Mouse (Mus musculus): Measurements from ENCODE around the gene Dst. TPM values are rescaled to one million over a fixed set of nuclear protein-coding genes. Genes with fewer than 3 reads are reported as not detected.
A peak's percentile ranks its signal among the peaks of the same experiment; 100 is the strongest.

Gene Dst
- polyA plus RNA-seq, 1 experiment, result 49.7 TPM

- no peak overlapping the region for H3K4me2 ChIP-seq (ENCODE audit: low read depth)
- no peaks in the 10 kb centered on the region for H3K27me3 ChIP-seq (ENCODE audit: control insufficient read depth, insufficient read depth, insufficient read length)
- no peak overlapping the region for H3ac ChIP-seq (ENCODE audit: control insufficient read depth, insufficient read length)
- no peak overlapping the region for H3K4me3 ChIP-seq
- TF ChIP-seq POLR2AphosphoS2 (IDR thresholded peaks at IDR 0.05; ENCODE audit: insufficient read length, low read depth) (no peak), USF1 (IDR thresholded peaks at IDR 0.05; ENCODE audit: low read depth) (no peak), POLR2A (IDR thresholded peaks at IDR 0.05; ENCODE audit: insufficient read length, low read depth) (no peak), REST (IDR thresholded peaks at IDR 0.05; ENCODE audit: insufficient read depth, insufficient read length) (no peak), E2F4 (IDR thresholded peaks at IDR 0.05; ENCODE audit: insufficient read depth) (no peak), MAX (IDR thresholded peaks at IDR 0.05; ENCODE audit: low read depth) (no peak), TCF3 (IDR thresholded peaks at IDR 0.05; ENCODE audit: insufficient read length, low read depth) (no peak), SRF (IDR thresholded peaks at IDR 0.05; ENCODE audit: control insufficient read depth, insufficient read length, low read depth) (no peak), MYOG (IDR thresholded peaks at IDR 0.05; ENCODE audit: control insufficient read depth in 1 of 3, insufficient read depth in 1 of 3, insufficient read length in 2 of 3, low read depth in 2 of 3) (no peak), CEBPB (IDR thresholded peaks at IDR 0.05; ENCODE audit: insufficient read depth, poor library complexity, severe bottlenecking) (no peak), MYOD1 (IDR thresholded peaks at IDR 0.05; ENCODE audit: control insufficient read depth in 1 of 3, insufficient read length in 2 of 3, low read depth in 2 of 3) (no peak), TCF12 (IDR thresholded peaks at IDR 0.05; ENCODE audit: insufficient read depth, poor library complexity, severe bottlenecking) (no peak)
- no peaks in the 10 kb centered on the region for H3K79me2 ChIP-seq (ENCODE audit: control insufficient read depth, insufficient read depth)
- H3K36me3 ChIP-seq (ENCODE audit: control insufficient read depth, insufficient read depth), result no peaks in the 10 kb centered on the region
Observed at GRCm38 (mm10) chr1:33875691-33876090, 32.3 kb upstream of the Dst start.

GRCm38 (mm10) chr1:33876416-33876815 lies 31.6 kb upstream of the Dst start:
- Histone ChIP-seq H3K27me3 (ENCODE audit: control insufficient read depth, insufficient read depth, insufficient read length) (no peaks in the 10 kb centered on the region), H3K36me3 (ENCODE audit: control insufficient read depth, insufficient read depth) (no peaks in the 10 kb centered on the region), H3K4me2 (ENCODE audit: low read depth) (no peak overlapping the region), H3K79me2 (ENCODE audit: control insufficient read depth, insufficient read depth) (no peaks in the 10 kb centered on the region), H3ac (ENCODE audit: control insufficient read depth, insufficient read length) (no peak overlapping the region), H3K4me3 (no peak overlapping the region)
- TF ChIP-seq POLR2AphosphoS2 (IDR thresholded peaks at IDR 0.05; ENCODE audit: insufficient read length, low read depth) (no peak), TCF3 (IDR thresholded peaks at IDR 0.05; ENCODE audit: insufficient read length, low read depth) (no peak), MYOG (IDR thresholded peaks at IDR 0.05; ENCODE audit: control insufficient read depth in 1 of 3, insufficient read depth in 1 of 3, insufficient read length in 2 of 3, low read depth in 2 of 3) (no peak), MAX (IDR thresholded peaks at IDR 0.05; ENCODE audit: low read depth) (no peak), E2F4 (IDR thresholded peaks at IDR 0.05; ENCODE audit: insufficient read depth) (no peak), SRF (IDR thresholded peaks at IDR 0.05; ENCODE audit: control insufficient read depth, insufficient read length, low read depth) (no peak), POLR2A (IDR thresholded peaks at IDR 0.05; ENCODE audit: insufficient read length, low read depth) (no peak), REST (IDR thresholded peaks at IDR 0.05; ENCODE audit: insufficient read depth, insufficient read length) (no peak), USF1 (IDR thresholded peaks at IDR 0.05; ENCODE audit: low read depth) (no peak), MYOD1 (IDR thresholded peaks at IDR 0.05; ENCODE audit: control insufficient read depth in 1 of 3, insufficient read length in 2 of 3, low read depth in 2 of 3) (no peak), TCF12 (IDR thresholded peaks at IDR 0.05; ENCODE audit: insufficient read depth, poor library complexity, severe bottlenecking) (no peak)

GRCm38 (mm10) chr1:33878170-33878569 lies 29.9 kb upstream of the Dst start:
- Histone ChIP-seq H3K4me2 (ENCODE audit: low read depth) (no peak overlapping the region), H3K4me3 (no peak overlapping the region), H3K36me3 (ENCODE audit: control insufficient read depth, insufficient read depth) (no peaks in the 10 kb centered on the region), H3K79me2 (ENCODE audit: control insufficient read depth, insufficient read depth) (no peaks in the 10 kb centered on the region), H3ac (ENCODE audit: control insufficient read depth, insufficient read length) (no peak overlapping the region), H3K27me3 (ENCODE audit: control insufficient read depth, insufficient read depth, insufficient read length) (no peaks in the 10 kb centered on the region)
- TF ChIP-seq POLR2A (IDR thresholded peaks at IDR 0.05; ENCODE audit: insufficient read length, low read depth) (no peak), TCF3 (IDR thresholded peaks at IDR 0.05; ENCODE audit: insufficient read length, low read depth) (no peak), TCF12 (IDR thresholded peaks at IDR 0.05; ENCODE audit: insufficient read depth, poor library complexity, severe bottlenecking) (no peak), POLR2AphosphoS2 (IDR thresholded peaks at IDR 0.05; ENCODE audit: insufficient read length, low read depth) (no peak), SRF (IDR thresholded peaks at IDR 0.05; ENCODE audit: control insufficient read depth, insufficient read length, low read depth) (no peak), USF1 (IDR thresholded peaks at IDR 0.05; ENCODE audit: low read depth) (no peak), CEBPB (IDR thresholded peaks at IDR 0.05; ENCODE audit: insufficient read depth, poor library complexity, severe bottlenecking) (no peak), MAX (IDR thresholded peaks at IDR 0.05; ENCODE audit: low read depth) (no peak), REST (IDR thresholded peaks at IDR 0.05; ENCODE audit: insufficient read depth, insufficient read length) (no peak), MYOD1 (IDR thresholded peaks at IDR 0.05; ENCODE audit: control insufficient read depth in 1 of 3, insufficient read length in 2 of 3, low read depth in 2 of 3) (no peak), MYOG (IDR thresholded peaks at IDR 0.05; ENCODE audit: control insufficient read depth in 1 of 3, insufficient read depth in 1 of 3, insufficient read length in 2 of 3, low read depth in 2 of 3) (no peak), E2F4 (IDR thresholded peaks at IDR 0.05; ENCODE audit: insufficient read depth) (no peak)

GRCm38 (mm10) chr1:33883102-33883839 lies 24.8 kb upstream of the Dst start:
- H3K4me2 ChIP-seq (ENCODE audit: low read depth), result peak overlapping the region; percentile 62
- TF ChIP-seq REST (IDR thresholded peaks at IDR 0.05; ENCODE audit: insufficient read depth, insufficient read length), result no peak
- no peak for TF ChIP-seq USF1 (IDR thresholded peaks at IDR 0.05; ENCODE audit: low read depth)
- TF ChIP-seq TCF3 (IDR thresholded peaks at IDR 0.05; ENCODE audit: insufficient read length, low read depth), result no peak
- TF ChIP-seq POLR2A (IDR thresholded peaks at IDR 0.05; ENCODE audit: insufficient read length, low read depth), result no peak
- TF ChIP-seq TCF12 (IDR thresholded peaks at IDR 0.05; ENCODE audit: insufficient read depth, poor library complexity, severe bottlenecking), result no peak
- TF ChIP-seq POLR2AphosphoS2 (IDR thresholded peaks at IDR 0.05; ENCODE audit: insufficient read length, low read depth), result no peak
- TF ChIP-seq CEBPB (IDR thresholded peaks at IDR 0.05; ENCODE audit: insufficient read depth, poor library complexity, severe bottlenecking), result peak; percentile 61; the same call in 1 of the 2 replicates
- TF ChIP-seq E2F4 (IDR thresholded peaks at IDR 0.05; ENCODE audit: insufficient read depth), result no peak
- no peaks in the 10 kb centered on the region for H3K27me3 ChIP-seq (ENCODE audit: control insufficient read depth, insufficient read depth, insufficient read length)
- H3K79me2 ChIP-seq (ENCODE audit: control insufficient read depth, insufficient read depth), result no peaks in the 10 kb centered on the region
- H3K36me3 ChIP-seq (ENCODE audit: control insufficient read depth, insufficient read depth), result no peaks in the 10 kb centered on the region
- H3K4me3 ChIP-seq, result peak overlapping the region; percentile 13
- no peak overlapping the region for H3ac ChIP-seq (ENCODE audit: control insufficient read depth, insufficient read length)

Measured in myocyte (in vitro differentiated cells).